Mouse (Mus musculus): ENCODE measurements around the gene Atf3.

Gene Atf3

DNA sequence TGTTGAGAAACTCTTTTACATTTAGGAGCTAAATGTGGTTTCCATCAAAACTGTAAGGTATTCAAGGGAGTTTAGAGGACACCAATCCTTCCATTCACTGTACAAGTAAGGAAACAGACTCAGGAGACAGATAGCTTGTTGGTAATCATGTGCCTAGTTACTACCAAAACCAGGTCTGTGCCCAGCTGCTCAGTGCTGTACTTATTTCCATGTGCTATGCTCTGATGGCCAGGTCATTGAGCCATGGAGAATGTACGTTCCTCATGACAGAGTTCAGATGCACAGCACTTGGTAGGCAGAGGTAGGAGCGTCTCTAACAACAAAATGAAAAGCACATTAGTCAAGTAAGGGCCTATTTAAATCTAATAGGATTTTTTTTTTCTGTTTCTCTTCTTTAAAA lies 8.7 kb upstream of the Atf3 start:
- no peak for DNase-seq (ENCODE audit: low spot score)

DNA sequence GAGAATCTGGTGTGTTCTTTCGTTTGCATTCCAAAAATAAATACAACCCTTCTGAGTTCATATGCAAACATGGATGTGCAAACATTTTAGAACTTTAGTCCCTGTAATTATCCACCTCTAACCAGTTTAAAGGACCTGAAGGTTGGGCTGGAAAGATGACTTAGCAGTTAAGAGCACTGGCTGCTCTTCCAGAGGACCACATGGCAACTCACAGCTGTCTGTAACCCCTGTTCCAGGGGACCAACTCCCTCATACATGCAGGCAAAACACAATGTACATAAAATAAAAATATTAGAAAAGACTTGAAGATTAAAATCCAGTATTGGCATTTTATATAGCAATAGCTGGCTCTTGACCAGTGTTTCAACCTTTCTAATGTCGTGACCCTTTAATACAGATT lies 7.9 kb upstream of the Atf3 start:
- DNase-seq (ENCODE audit: low spot score): no peak

DNA sequence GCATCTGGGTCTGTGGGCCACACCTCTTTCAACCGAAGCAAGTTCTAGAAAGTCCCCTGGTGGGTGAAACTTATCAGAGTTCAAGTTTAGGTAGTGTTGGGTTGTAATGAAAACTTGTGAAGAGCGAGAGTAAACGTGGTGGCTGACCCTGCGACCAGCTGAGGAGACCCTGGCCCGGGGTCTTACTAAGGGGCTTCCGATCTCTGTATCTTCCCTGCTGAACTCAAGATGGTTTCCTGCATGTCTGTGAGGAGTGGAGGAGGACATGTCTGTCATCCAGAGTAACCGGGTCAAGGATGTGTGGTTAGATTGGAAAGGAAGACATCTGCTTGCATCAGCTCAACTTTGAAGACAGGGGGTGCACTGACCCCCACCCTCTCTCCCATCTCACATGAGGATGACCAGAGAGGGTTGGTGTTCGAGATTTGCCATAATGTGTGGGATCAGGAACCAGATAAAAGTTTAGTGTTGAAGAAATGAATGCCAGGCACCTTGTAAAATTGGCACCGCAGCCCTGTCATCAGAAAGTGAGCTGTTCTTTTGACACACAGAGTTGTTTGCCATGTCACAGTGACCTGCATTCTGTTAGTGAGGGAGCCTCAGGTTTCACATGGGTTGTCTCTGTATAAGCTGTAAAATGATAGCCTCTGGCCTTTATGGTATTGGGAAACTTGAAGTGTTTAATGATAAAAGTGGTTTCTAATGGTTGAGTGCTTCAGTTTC lies 7.3 kb upstream of the Atf3 start:
- DNase-seq (ENCODE audit: low spot score): no peak

DNA sequence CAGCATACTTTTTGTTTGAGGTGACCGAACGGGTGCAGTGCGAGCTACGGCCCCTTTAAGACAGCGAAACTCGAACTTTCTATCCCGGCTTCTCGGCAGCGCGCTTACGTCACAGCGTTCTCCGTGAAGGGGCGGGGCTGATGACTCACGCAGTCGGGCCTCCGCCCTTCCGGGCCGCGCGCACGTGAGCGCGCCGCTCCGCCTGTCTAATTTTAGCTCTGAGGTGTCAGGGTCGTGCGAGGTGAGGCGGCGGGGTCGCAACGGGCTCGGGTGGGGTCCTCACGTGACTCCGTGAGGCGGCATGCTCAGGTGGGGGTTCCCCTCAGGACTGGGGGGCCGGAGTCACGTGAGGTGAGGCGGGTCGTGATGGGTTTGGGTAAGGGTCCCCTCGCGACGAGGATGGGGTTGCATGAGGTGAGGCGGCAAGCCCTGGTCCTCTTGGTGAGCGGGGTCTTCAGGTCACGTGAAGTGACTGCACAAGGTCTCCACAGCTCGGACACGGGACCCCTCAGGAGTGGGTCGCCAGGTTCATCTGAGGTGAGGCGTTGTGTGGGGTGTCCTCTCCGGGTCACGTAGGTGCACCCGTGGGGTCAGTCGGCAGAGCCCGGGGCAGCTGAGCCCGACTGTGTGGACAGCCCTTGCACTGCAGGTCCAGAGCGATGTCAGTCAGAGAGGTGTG lies 6.6 kb upstream of the Atf3 start:
- peak; percentile 90 for DNase-seq (ENCODE audit: low spot score)

DNA sequence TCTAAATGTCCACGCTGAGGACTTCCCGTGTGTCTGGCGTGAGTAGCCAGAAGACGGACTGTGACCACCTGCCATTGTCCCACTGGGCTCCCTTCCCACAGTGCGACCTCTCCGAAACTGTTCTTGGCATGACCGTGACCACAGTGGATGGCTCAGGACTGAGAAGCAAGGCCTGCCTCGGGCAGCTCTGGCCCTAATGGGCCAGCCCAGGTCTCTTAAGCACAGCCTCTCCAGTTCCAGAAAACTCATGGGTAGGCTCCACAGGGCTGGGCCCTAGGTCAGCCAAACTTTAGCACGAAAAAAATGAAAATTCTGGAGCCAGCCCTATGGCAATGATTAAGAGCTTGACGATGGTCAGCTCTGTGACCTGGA lies 6.1 kb upstream of the Atf3 start:
- DNase-seq (ENCODE audit: low spot score): no peak

DNA sequence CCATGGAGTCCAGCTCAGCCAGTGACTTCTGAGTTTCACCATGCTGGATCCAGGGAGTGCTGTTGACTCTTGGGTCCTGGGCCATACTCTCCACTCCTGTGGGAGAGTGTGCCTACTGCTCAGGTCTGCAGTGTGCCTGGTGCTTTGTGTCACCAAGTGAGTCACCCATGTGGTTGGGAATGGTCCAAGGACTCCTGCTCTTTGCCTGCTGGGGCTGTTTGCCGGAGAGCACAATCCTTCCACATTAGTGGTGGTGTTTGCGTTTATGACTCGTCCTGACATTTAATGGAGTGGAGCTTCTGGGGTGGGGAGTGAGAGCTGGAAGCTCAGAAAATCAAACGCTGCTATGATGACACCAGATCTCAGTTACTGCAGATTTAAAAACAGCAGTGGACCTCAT lies 4.2 kb upstream of the Atf3 start:
- no peak for DNase-seq (ENCODE audit: low spot score)

DNA sequence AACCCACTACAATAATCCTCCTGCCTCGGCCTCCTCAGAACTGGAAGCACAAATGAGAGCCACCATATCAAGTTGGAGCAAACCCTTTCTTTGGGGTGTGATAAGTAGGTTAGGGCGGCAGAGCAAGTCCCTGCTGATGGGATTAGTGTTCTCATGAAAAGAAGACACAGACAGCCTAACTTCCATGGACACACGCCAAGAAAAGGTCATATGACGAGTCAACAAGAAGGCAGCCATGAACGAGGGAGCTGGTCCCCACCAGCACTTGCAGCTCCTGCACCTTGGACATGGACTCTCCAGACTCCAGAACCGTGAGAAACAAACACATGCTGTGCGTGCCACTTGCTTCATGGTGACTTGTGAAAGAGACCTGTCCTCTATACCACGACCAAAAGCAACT lies 2.7 kb upstream of the Atf3 start:
- DNase-seq (ENCODE audit: low spot score): no peak

DNA sequence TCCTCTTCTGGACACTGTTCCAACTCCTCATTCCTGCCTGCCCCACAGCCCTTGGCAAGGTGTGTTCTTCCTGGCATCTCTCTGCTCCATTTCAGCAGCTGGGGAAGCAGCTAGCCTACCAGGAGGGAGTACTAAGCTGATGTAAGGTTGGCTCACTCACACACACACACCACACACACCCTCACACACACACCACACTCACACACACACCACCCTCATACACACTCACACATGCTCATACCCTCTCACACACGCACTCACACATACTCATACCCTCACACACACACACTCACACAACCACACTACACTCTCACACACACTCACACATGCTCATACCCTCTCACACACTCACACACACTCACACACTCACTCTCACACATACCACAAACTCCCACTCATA lies 1.9 kb upstream of the Atf3 start:
- DNase-seq (ENCODE audit: low spot score): no peak

DNA sequence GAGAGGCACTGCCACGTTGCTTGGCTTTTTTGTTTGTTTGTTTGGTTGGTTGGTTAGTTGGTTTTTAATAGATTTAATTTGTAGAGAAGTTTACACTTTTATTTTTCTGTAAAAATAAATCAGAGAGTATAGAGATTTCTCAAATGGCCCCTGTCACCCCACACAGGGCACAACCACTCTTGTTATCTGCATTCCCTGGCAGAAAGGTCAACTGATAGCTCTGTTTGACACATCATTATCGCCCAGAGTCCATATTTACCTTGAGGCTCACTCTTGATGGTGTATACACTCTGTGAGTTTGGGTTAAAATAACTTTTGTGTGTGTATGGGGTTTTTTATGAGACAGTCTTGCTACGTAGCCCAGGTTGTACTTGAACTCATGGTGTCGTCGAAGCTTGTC lies 744 bp upstream of the Atf3 start:
- no peak for DNase-seq (ENCODE audit: low spot score)

DNA sequence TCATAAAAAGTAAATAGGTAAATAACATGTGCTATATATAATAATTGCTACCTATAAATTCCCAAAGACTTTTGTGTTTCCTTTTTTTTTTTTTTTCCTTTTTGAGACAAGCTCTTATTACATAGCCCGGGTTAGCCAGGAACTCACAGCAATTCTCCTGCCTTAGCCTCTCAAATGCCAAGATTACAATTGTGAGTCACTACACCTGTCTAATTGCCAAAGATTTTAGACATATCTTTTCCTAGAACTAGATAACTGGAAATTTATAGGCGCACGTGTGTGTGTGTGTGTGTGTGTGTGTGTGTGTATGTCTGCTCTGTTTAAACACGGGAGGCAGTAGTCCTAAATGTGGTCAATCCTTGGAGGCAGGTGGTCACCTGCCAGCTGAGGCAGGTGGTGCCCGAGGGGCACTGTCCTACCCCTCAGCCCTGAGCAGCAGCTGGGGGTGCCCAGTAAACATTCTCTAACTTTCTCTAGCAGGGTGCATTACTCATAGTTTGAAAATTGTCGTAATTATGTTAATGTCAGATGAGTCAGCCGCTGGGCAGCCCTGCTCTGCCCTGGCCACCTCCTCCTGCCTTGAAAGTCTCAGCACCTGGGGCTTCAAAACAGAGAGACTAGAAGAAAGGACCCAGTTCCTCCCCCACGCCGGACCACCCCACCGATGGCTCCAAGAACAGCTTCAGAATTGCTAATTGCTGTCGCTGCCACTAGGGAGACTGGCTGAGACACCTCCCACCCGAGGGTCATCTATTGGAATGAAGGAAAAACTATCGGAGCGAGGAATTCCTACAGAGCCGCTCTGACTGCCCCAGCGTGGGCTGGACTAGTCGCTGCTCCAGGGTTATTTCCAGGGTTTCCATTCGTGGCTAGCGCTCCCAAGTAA lies 1.8 kb downstream of the Atf3 start:
- DNase-seq (ENCODE audit: low spot score): no peak

DNA sequence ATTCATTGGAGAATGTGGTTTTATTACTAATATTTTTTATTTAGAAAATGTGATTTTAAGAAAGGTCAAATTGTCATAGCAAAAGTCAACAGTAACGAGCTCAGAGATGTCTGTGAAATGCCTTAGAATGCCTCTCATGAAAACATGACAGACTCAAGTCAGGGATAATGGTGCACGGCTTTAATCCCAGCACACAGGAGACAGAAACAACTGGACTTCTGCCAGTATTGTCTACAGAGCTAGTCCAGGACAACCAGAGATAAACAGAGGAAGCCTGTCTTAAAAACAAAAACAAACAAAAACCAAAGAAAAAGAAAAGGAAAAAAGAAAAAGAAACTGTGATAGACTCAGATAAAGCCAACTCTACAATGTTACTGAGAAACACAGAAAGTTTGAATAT lies 6.7 kb downstream of the Atf3 start:
- DNase-seq (ENCODE audit: low spot score): no peak

DNA sequence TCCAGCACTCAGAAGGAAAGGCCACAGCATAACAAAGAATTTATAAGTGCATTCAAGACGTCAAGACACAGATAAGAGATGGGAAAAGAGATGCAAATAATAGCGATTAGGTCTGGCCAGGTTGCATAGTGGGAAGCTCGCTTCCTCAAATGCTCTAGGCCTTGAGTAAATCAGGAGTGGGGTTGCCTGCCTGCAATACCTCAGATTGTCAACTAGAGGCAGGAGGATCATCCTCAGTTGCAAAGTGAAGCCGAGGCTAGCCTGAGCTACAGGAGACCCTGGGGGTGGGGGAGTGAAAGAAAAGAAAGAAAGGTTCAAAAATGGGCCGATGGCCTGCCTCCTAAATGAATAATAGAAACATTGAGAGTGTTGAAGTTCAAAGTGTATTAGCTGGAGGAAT lies 12.0 kb downstream of the Atf3 start:
- DNase-seq (ENCODE audit: low spot score): no peak

DNA sequence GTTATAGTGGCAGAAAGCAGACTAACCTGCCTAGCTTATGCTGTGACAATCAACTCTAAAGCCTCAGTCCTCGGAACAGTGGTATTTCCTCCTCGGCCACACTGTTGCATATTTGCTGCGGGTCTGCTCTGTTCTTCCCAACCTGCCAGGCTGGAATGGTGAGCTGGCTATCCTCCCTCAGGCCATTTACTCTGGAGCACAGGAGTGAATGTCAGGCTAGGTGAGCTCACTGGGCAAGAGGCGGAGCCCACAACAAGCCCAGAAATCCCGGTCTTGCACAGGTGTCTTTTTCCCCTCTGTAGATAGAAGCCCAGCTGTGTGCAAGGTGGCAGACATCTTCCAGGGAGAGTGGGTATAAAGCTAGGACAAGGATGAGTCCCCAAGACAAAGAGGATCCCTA lies 13.0 kb downstream of the Atf3 start:
- DNase-seq (ENCODE audit: low spot score): no peak

DNA sequence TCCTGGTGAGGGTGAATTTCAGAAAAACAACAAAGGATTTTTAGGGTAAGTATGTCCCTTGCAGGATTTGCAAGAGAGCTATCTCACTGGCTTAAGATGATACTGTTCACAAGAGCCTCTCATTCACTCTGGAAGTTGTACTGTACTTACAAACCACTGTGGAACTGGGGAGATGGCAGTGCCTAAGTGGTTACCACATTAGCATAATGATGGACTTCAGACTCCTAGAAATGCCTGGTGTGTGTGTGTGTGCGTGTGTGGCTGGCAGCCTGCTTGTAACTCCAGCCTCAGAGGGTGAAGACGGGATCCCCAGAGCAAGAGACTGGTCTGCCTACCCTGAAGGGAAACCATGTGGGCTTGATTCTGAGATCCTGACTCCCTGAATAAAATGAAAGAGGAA lies 14.3 kb downstream of the Atf3 start:
- DNase-seq (ENCODE audit: low spot score): no peak

DNA sequence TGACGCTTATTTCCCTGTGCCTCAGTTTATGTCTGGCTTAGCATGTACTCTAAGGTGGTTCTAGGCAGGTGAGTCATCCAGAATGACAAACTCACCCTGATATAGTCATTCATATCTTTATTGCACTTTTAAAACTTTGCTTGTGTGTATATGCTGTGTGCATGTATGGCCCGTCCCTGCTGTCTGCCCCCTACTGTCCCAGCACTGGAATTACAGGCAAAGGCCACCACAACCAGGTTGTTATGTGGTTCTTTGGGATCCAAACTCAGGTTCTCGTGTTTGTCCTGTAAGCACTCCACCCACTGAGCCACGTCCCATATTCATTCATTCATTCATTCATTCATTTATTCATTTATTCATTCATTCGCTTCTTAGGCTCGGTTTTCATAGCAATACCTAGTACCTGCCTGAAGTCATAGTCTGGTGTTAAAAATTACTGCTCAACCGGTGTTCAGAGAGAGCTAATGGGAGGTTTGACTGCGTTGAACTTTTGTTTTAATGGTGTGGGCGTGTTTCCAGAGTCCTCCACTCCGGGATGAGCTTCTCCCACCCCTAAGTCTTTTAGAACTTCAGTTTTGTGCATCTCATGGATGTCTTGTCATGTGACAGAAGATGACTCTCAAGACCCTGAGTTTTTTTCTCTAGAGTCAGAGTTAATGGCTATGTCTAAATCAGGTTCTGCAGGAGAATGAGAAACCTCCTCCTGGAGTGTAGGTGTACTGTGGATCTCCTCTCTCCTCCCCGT lies 15.5 kb downstream of the Atf3 start:
- DNase-seq (ENCODE audit: low spot score): no peak

DNA sequence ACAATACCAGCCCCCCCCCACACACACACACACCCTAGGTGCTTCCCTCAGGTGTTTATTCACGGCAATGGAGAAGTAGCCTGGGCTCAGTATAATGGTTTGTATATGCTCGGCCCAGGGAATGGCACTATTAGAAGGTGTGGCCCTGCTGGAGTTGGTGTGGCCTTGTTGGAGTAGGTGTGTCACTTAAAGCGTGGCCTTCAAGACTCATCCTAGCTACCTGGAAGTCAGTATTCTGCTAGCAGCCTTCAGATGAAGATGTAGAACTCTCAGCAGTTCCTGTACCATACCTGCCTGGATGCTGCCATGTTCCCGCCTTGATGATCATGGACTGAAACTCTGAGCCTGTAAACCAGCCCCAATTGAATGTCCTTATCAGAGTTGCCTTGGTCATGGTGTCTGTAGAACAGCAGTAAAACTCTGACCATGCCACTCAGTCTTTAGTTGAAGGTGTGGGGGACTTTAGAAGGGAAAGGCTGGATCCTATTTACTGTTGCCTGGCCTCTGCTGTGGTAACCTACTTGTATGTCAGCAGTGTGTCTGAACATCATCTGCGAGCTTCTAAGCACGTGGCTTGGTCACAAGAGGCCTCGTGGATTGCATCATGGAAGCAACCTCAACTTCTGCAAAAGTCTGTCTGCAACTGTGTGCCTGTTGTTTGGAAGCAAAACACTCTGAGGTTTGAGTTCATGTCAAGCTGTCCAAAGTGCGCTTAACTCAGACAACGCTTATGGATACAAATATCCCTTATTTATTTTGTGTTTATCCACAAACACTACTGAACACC lies 16.8 kb downstream of the Atf3 start:
- no peak for DNase-seq (ENCODE audit: low spot score)

DNA sequence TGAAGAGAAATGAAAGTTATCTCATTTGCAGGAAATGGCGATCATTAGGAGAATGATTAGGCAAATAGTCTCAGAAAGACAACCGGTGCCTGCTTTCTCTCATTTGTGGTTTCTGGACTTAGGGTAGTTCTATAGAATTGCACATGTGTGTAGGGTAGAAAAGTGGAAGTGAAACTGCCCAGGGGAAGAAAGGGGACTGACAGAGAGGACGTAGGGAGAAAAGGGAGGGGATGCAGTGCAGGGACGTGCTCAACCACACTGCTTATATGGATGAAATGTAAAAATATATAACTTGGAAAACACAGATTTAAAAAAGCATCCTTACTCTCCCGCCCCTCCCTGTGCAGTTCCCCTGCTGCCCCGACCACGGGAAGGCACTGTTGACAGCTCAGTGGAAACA lies 19.9 kb downstream of the Atf3 start:
- no peak for DNase-seq (ENCODE audit: low spot score)

DNA sequence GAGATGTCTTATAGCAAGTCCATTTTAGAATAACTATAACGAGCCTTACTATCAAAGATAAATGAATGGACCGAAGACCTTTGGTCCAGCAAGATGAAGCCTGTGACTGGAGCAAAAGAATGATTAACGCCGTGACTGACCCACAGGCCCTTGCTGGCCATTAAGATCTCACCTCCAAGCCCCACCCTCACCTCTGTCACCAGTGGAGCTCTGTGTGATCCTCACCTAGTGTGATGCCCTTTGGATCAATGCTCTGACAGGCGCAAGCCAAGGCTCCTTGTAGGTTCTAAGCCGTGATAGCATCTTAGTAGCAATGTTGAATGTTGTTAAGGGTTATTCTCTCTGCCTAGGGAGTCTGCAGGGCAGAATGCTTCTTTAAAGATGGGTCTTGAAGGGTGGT lies 21.8 kb downstream of the Atf3 start:
- DNase-seq (ENCODE audit: low spot score): no peak

DNA sequence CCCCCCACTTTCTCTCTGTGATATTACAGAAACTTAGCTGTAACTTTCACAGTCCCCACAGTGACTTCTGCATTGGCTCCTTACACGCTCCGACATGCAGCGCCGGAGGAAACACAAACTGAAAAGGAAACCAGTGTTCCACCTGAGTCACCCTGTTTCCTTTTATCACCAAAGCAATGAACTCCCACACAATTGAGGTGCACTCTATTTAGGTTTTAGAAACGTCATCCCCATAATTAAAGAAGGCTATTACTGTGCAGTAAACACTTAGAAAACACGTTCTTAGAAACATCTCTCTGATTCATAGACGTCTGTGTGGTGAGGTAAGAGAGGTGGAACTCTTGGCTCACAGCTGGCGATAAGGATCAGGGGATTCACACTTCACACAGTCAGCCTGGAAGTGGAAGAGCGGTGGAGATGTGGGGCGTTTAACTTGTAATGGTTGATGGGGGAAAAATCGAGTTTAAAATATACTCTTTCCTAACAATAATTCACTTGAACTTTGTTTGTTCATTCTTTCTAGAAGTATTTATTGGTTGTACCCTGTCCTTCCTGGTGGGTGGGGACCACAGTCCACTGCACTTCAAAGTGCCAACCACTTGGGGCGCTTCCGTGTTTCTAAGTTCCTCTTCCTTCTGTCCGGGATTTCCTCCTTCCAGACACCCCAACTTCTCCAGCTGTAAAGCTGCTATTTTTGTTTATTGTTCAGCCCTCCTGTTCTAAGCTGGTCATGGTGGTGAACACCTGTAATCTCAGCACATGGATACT lies 24.0 kb downstream of the Atf3 start:
- no peak for DNase-seq (ENCODE audit: low spot score)

DNA sequence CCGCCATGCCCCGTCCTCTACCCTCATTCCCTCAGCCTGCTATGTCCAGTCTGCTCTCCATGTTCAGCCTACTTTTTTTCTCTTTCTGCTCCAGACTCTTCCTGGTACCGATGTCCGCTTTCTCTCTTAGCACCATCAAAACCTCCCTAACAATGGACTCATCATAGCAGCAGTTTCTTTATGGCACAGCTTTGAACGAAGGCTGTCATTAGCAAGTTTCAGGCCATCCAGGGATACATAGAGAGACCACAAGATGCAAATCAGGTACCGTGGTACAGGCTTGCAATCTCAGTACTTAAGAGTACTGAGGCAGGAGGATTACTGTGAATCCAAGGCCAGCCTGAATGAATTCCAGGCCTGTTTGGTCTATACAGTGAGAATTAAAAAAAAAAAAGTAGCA lies 25.1 kb downstream of the Atf3 start:
- DNase-seq (ENCODE audit: low spot score): no peak

DNA sequence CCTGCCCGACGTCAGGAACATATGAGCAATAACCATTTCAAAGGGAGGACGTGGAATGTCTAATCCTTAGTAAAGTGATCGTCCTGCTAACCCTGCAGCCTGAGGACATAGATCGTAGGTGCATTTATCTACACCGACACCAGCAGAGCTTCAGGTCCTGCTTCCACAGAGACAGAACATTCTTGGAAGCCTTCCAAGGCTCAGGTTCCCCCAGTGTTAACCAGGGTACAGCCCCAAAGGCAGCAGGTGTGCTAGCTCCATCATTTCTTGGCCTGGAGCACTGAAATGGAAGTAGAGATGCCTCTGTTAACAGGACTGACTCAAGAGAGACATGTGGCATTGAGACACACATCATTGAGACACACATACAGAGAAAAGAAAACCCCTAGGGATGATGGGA lies 25.6 kb downstream of the Atf3 start:
- DNase-seq (ENCODE audit: low spot score): no peak

All from ovary, postnatal 36 days (tissue).